Mouse (Mus musculus) E14TG2a.4 (cell line): ENCODE results near the gene Rgs8.

Source experiments
- CTCF ChIP-seq: conservative IDR thresholded peaks from 2 replicates; pipeline ENCODE4 v1.5.1; 2014; ENCODE audit warnings: low read length
- NANOG ChIP-seq: IDR thresholded peaks from 2 replicates; pipeline ENCODE4 v1.6.1; 2014; ENCODE audit warnings: borderline replicate concordance, low read length, mixed read lengths
- POU5F1 ChIP-seq: IDR thresholded peaks from 2 replicates; pipeline ENCODE4 v1.6.1; 2014; ENCODE audit warnings: low read length, borderline replicate concordance

GRCm38 (mm10) chr1:153739437-153740015, 86.7 kb downstream of the Rgs8 start:
- TF ChIP-seq CTCF (no peak), POU5F1 (no peak), NANOG (no peak)
